Mouse (Mus musculus): ENCODE results near the gene Cpm. TPM values are rescaled to one million over a fixed set of nuclear protein-coding genes. Genes with fewer than 3 reads are reported as not detected.
"Not testable (repeated sequence)": the region's sequence is repeated elsewhere in the genome, so short reads cannot be mapped to it uniquely, and the experiment has no call there.

Cpm gene
- polyA plus RNA-seq, 2 experiments: 3.9 to 9.1 TPM

GRCm38 (mm10) chr10:117730140-117730539, 100.8 kb downstream of the Cpm start:
- ATAC-seq (ENCODE audit: insufficient read depth) (no peak), DNase-seq (ENCODE audit: low read depth in 3 of 3, low spot score in 3 of 3) (no peak)
- no peaks in the 10 kb centered on the region for H3K36me3 ChIP-seq (replicated peaks; ENCODE audit: control insufficient read depth, insufficient read depth, low read depth)
- no peaks in the 10 kb centered on the region for H3K9me3 ChIP-seq (ENCODE audit: control insufficient read depth, low read length)
- no peak overlapping the region for H3K27ac ChIP-seq
- H3K9ac ChIP-seq (replicated peaks): no peak overlapping the region
- H3K4me1 ChIP-seq (replicated peaks; ENCODE audit: control insufficient read depth in 2 of 2, insufficient read depth in 2 of 2, low read length in 1 of 2): peaks cover 15 to 33% of the 10 kb centered on the region in 2 experiments
- WGBS (ENCODE audit: insufficient replicate concordance): 85% methylated on average over 7 of the region's 7 CpGs
- no peak for TF ChIP-seq EP300 (IDR thresholded peaks at IDR 0.05; ENCODE audit: low read depth)
- TF ChIP-seq CTCF (IDR thresholded peaks at IDR 0.05; ENCODE audit: low read depth): no peak
- no peaks in the 10 kb centered on the region for H3K27me3 ChIP-seq (ENCODE audit: control insufficient read depth, insufficient read depth, low read length)
- no peak overlapping the region for H3K4me3 ChIP-seq (ENCODE audit: insufficient read depth in 1 of 2, low read depth in 2 of 2, low read length in 2 of 2)
- no peak overlapping the region for H3K4me2 ChIP-seq (ENCODE audit: low read depth)

- Histone ChIP-seq H3K9ac (replicated peaks) (no peak overlapping the region), H3K27me3 (ENCODE audit: control insufficient read depth, insufficient read depth, low read length) (no peaks in the 10 kb centered on the region), H3K27ac (no peak overlapping the region), H3K36me3 (replicated peaks; ENCODE audit: control insufficient read depth, insufficient read depth, low read depth) (no peaks in the 10 kb centered on the region), H3K4me1 (replicated peaks; ENCODE audit: control insufficient read depth in 2 of 2, insufficient read depth in 2 of 2, low read length in 1 of 2) (peaks cover 15 to 33% of the 10 kb centered on the region in 2 experiments), H3K4me3 (ENCODE audit: insufficient read depth in 1 of 2, low read depth in 2 of 2, low read length in 2 of 2) (no peak overlapping the region), H3K9me3 (ENCODE audit: control insufficient read depth, low read length) (no peaks in the 10 kb centered on the region), H3K4me2 (ENCODE audit: low read depth) (no peak overlapping the region)
- 78% methylated on average over 12 of the region's 12 CpGs for WGBS (ENCODE audit: insufficient replicate concordance)
- DNase-seq (ENCODE audit: low read depth in 3 of 3, low spot score in 3 of 3): no peak
- ATAC-seq (ENCODE audit: insufficient read depth): no peak
- TF ChIP-seq CTCF (IDR thresholded peaks at IDR 0.05; ENCODE audit: low read depth): no peak
- no peak for TF ChIP-seq EP300 (IDR thresholded peaks at IDR 0.05; ENCODE audit: low read depth)
These were observed 101.4 kb downstream of the Cpm start for GRCm38 (mm10) chr10:117730637-117731203.

GRCm38 (mm10) chr10:117731244-117732101, 102.2 kb downstream of the Cpm start:
- ATAC-seq (ENCODE audit: insufficient read depth) (peak; percentile 48), DNase-seq (ENCODE audit: low read depth in 3 of 3, low spot score in 3 of 3) (peak; percentile 51 to 59 (median 55))
- H3K4me1 ChIP-seq (replicated peaks; ENCODE audit: control insufficient read depth in 2 of 2, insufficient read depth in 2 of 2, low read length in 1 of 2): peaks cover 15 to 33% of the 10 kb centered on the region in 2 experiments
- H3K4me3 ChIP-seq (ENCODE audit: insufficient read depth in 1 of 2, low read depth in 2 of 2, low read length in 2 of 2): no peak overlapping the region
- H3K4me2 ChIP-seq (ENCODE audit: low read depth): peak overlapping the region; percentile 23
- H3K9ac ChIP-seq (replicated peaks): no peak overlapping the region
- TF ChIP-seq CTCF (IDR thresholded peaks at IDR 0.05; ENCODE audit: low read depth) (peak; percentile 86), EP300 (IDR thresholded peaks at IDR 0.05; ENCODE audit: low read depth) (no peak)
- no peaks in the 10 kb centered on the region for H3K27me3 ChIP-seq (ENCODE audit: control insufficient read depth, insufficient read depth, low read length)
- H3K9me3 ChIP-seq (ENCODE audit: control insufficient read depth, low read length): no peaks in the 10 kb centered on the region
- whole genome bisulfite sequencing (ENCODE audit: insufficient replicate concordance): 28% methylated on average over 14 of the region's 15 CpGs
- H3K36me3 ChIP-seq (replicated peaks; ENCODE audit: control insufficient read depth, insufficient read depth, low read depth): no peaks in the 10 kb centered on the region
- H3K27ac ChIP-seq: peak overlapping the region; percentile 54

GRCm38 (mm10) chr10:117732184-117732583, 102.9 kb downstream of the Cpm start:
- peak; percentile 72 to 73 (median 73) for DNase-seq (ENCODE audit: low read depth in 3 of 3, low spot score in 3 of 3)
- Histone ChIP-seq H3K4me2 (ENCODE audit: low read depth) (peak overlapping the region; percentile 27), H3K27me3 (ENCODE audit: control insufficient read depth, insufficient read depth, low read length) (no peaks in the 10 kb centered on the region), H3K4me3 (ENCODE audit: insufficient read depth in 1 of 2, low read depth in 2 of 2, low read length in 2 of 2) (no peak overlapping the region), H3K36me3 (replicated peaks; ENCODE audit: control insufficient read depth, insufficient read depth, low read depth) (no peaks in the 10 kb centered on the region), H3K4me1 (replicated peaks; ENCODE audit: control insufficient read depth in 2 of 2, insufficient read depth in 2 of 2, low read length in 1 of 2) (peaks cover 15 to 33% of the 10 kb centered on the region in 2 experiments), H3K27ac (peak overlapping the region; percentile 54), H3K9me3 (ENCODE audit: control insufficient read depth, low read length) (no peaks in the 10 kb centered on the region), H3K9ac (replicated peaks) (no peak overlapping the region)
- TF ChIP-seq CTCF (IDR thresholded peaks at IDR 0.05; ENCODE audit: low read depth): no peak
- peak; percentile 84 for TF ChIP-seq EP300 (IDR thresholded peaks at IDR 0.05; ENCODE audit: low read depth)
- peak; percentile 94 for ATAC-seq (ENCODE audit: insufficient read depth)
- 6% methylated on average over 5 of the region's 5 CpGs for WGBS (ENCODE audit: insufficient replicate concordance)

- H3K9me3 ChIP-seq (ENCODE audit: control insufficient read depth, low read length): no peaks in the 10 kb centered on the region
- no peak overlapping the region for H3K4me3 ChIP-seq (ENCODE audit: insufficient read depth in 1 of 2, low read depth in 2 of 2, low read length in 2 of 2)
- no peak overlapping the region for H3K4me2 ChIP-seq (ENCODE audit: low read depth)
- H3K27ac ChIP-seq: no peak overlapping the region
- TF ChIP-seq CTCF (IDR thresholded peaks at IDR 0.05; ENCODE audit: low read depth) (no peak), EP300 (IDR thresholded peaks at IDR 0.05; ENCODE audit: low read depth) (no peak)
- H3K36me3 ChIP-seq (replicated peaks; ENCODE audit: control insufficient read depth, insufficient read depth, low read depth): no peaks in the 10 kb centered on the region
- H3K4me1 ChIP-seq (replicated peaks; ENCODE audit: control insufficient read depth in 2 of 2, insufficient read depth in 2 of 2, low read length in 1 of 2): peaks cover 15 to 33% of the 10 kb centered on the region in 2 experiments
- no peak overlapping the region for H3K9ac ChIP-seq (replicated peaks)
- ATAC-seq (ENCODE audit: insufficient read depth) (no peak), DNase-seq (ENCODE audit: low read depth in 3 of 3, low spot score in 3 of 3) (no peak)
- no peaks in the 10 kb centered on the region for H3K27me3 ChIP-seq (ENCODE audit: control insufficient read depth, insufficient read depth, low read length)
- 42% methylated on average over 14 of the region's 14 CpGs for WGBS (ENCODE audit: insufficient replicate concordance)
These were observed 103.8 kb downstream of the Cpm start for GRCm38 (mm10) chr10:117732962-117733592.

GRCm38 (mm10) chr10:117733626-117734025, 104.3 kb downstream of the Cpm start:
- ATAC-seq (ENCODE audit: insufficient read depth); H3K9ac ChIP-seq (replicated peaks); H3K4me3 ChIP-seq (ENCODE audit: insufficient read depth in 1 of 2, low read depth in 2 of 2, low read length in 2 of 2); H3K4me2 ChIP-seq (ENCODE audit: low read depth); DNase-seq (ENCODE audit: low read depth in 3 of 3, low spot score in 3 of 3); H3K36me3 ChIP-seq (replicated peaks; ENCODE audit: control insufficient read depth, insufficient read depth, low read depth); H3K27me3 ChIP-seq (ENCODE audit: control insufficient read depth, insufficient read depth, low read length); H3K27ac ChIP-seq; H3K9me3 ChIP-seq (ENCODE audit: control insufficient read depth, low read length): not testable (repeated sequence)
- peaks cover 15 to 33% of the 10 kb centered on the region in 2 experiments for H3K4me1 ChIP-seq (replicated peaks; ENCODE audit: control insufficient read depth in 2 of 2, insufficient read depth in 2 of 2, low read length in 1 of 2)
- WGBS (ENCODE audit: insufficient replicate concordance): 9% methylated on average over 7 of the region's 8 CpGs

GRCm38 (mm10) chr10:117734104-117734852, 105.0 kb downstream of the Cpm start:
- not testable (repeated sequence) for H3K9ac ChIP-seq (replicated peaks); H3K4me2 ChIP-seq (ENCODE audit: low read depth); H3K27me3 ChIP-seq (ENCODE audit: control insufficient read depth, insufficient read depth, low read length); DNase-seq (ENCODE audit: low read depth in 3 of 3, low spot score in 3 of 3); ATAC-seq (ENCODE audit: insufficient read depth); H3K9me3 ChIP-seq (ENCODE audit: control insufficient read depth, low read length); H3K36me3 ChIP-seq (replicated peaks; ENCODE audit: control insufficient read depth, insufficient read depth, low read depth); H3K27ac ChIP-seq; H3K4me3 ChIP-seq (ENCODE audit: insufficient read depth in 1 of 2, low read depth in 2 of 2, low read length in 2 of 2)
- 55% methylated on average over 9 of the region's 10 CpGs for WGBS (ENCODE audit: insufficient replicate concordance)
- peaks cover 15 to 31% of the 10 kb centered on the region in 2 experiments for H3K4me1 ChIP-seq (replicated peaks; ENCODE audit: control insufficient read depth in 2 of 2, insufficient read depth in 2 of 2, low read length in 1 of 2)

Data from liver, embryonic 14.5 days (tissue).